In genomic region chr14:22649985-22650984, GRCm38 (mm10) we compare ENCODE assay signal across 8 mouse cellular contexts.
DNase-seq lines count a peak whose midpoint lies in the region; ATAC-seq lines count a peak whose summit lies in the region.

No protein-coding gene starts in this region.

- peak overlapping the region; percentile 30; the same call in 1 of the 2 replicates for H3K27ac ChIP-seq in hindbrain, embryonic 11.5 days (ENCODE audit: low read depth, low read length)
- H3K27ac ChIP-seq in hindbrain, embryonic 14.5 days, result no peak overlapping the region
- peak overlapping the region; percentile 67 for H3K27ac ChIP-seq in stomach, embryonic 15.5 days

- no peak overlapping the region for H3K4me3 ChIP-seq in hindbrain, embryonic 11.5 days (ENCODE audit: low read depth, low read length)
- H3K4me3 ChIP-seq in hindbrain, embryonic 14.5 days (replicated peaks; ENCODE audit: low read length), result no peak overlapping the region
- H3K4me3 ChIP-seq in stomach, embryonic 15.5 days (replicated peaks), result no peak overlapping the region

- DNase-seq in hindbrain, embryonic 11.5 days (ENCODE audit: low spot score), result peak; percentile 30
- no peak for DNase-seq in hindbrain, embryonic 14.5 days (ENCODE audit: low spot score)
- peak; percentile 16 to 21 for DNase-seq in heart, adult 9 months (ENCODE audit: low spot score in 2 of 2)
- DNase-seq in kidney, postnatal 25 days, result peak; percentile 44 to 70
- DNase-seq in retina, embryonic 14.5 days (ENCODE audit: low spot score), result no peak

- H3K4me1 ChIP-seq in hindbrain, embryonic 11.5 days (replicated peaks; ENCODE audit: control insufficient read depth, insufficient read depth, low read length), result peaks cover 7% of the 10 kb centered on the region; the same call in 1 of the 2 replicates
- H3K4me1 ChIP-seq in hindbrain, embryonic 14.5 days (replicated peaks; ENCODE audit: control insufficient read depth, insufficient read depth, low read length), result 0 out of 2 replicates have a peak, but pooled peaks cover 8% of the 10 kb centered on the region
- peaks cover 27% of the 10 kb centered on the region for H3K4me1 ChIP-seq in stomach, embryonic 15.5 days

- no peaks in the 10 kb centered on the region for H3K9me3 ChIP-seq in hindbrain, embryonic 11.5 days (ENCODE audit: control insufficient read depth, low read length)
- H3K9me3 ChIP-seq in hindbrain, embryonic 14.5 days (ENCODE audit: control insufficient read depth, low read length), result no peaks in the 10 kb centered on the region
- H3K9me3 ChIP-seq in stomach, embryonic 15.5 days, result no peaks in the 10 kb centered on the region

- no peak overlapping the region for H3K9ac ChIP-seq in hindbrain, embryonic 11.5 days (ENCODE audit: low read depth, low read length)
- H3K9ac ChIP-seq in hindbrain, embryonic 14.5 days, result no peak overlapping the region
- H3K9ac ChIP-seq in stomach, embryonic 15.5 days, result no peak overlapping the region

- H3K36me3 ChIP-seq in hindbrain, embryonic 11.5 days (ENCODE audit: control insufficient read depth, insufficient read depth, low read length), result no peaks in the 10 kb centered on the region
- no peaks in the 10 kb centered on the region for H3K36me3 ChIP-seq in hindbrain, embryonic 14.5 days (replicated peaks; ENCODE audit: control insufficient read depth, insufficient read depth)
- no peaks in the 10 kb centered on the region for H3K36me3 ChIP-seq in stomach, embryonic 15.5 days

- H3K4me2 ChIP-seq in hindbrain, embryonic 11.5 days (replicated peaks; ENCODE audit: low read depth, low read length), result no peak overlapping the region
- H3K4me2 ChIP-seq in hindbrain, embryonic 14.5 days (replicated peaks), result no peak overlapping the region
- H3K4me2 ChIP-seq in stomach, embryonic 15.5 days, result peak overlapping the region; percentile 30

- no peaks in the 10 kb centered on the region for H3K27me3 ChIP-seq in hindbrain, embryonic 11.5 days (ENCODE audit: control insufficient read depth, insufficient read depth, low read length)
- no peaks in the 10 kb centered on the region for H3K27me3 ChIP-seq in hindbrain, embryonic 14.5 days (ENCODE audit: control insufficient read depth, insufficient read depth, low read length)
- no peaks in the 10 kb centered on the region for H3K27me3 ChIP-seq in stomach, embryonic 15.5 days (replicated peaks)

- WGBS in hindbrain, embryonic 11.5 days, result 52% methylated on average over 17 of the region's 17 CpGs
- WGBS in hindbrain, embryonic 14.5 days, result 64% methylated on average over 17 of the region's 17 CpGs
- WGBS in stomach, embryonic 15.5 days, result 41% methylated on average over 17 of the region's 17 CpGs

- ATAC-seq in hindbrain, embryonic 11.5 days (ENCODE audit: low FRiP score), result peak; percentile 33; the same call in 1 of the 2 replicates
- no peak for ATAC-seq in hindbrain, embryonic 14.5 days (ENCODE audit: low FRiP score)
- ATAC-seq in stomach, embryonic 15.5 days (ENCODE audit: insufficient read depth, low FRiP score, low read depth), result peak; percentile 41
- no peak for ATAC-seq in CD4-positive, CD25-positive, alpha-beta regulatory T cell, adult 4 months
- ATAC-seq in erythroblast, adult 5-6 weeks (replicated peaks; ENCODE audit: low FRiP score, poor library complexity, severe bottlenecking), result no peak

Comparison
In these comparisons a context has a peak if more than half of its experiments do, and no peak if none do; other contexts are left out.
1. ATAC-seq: peak in hindbrain, embryonic 11.5 days (single experiment) and stomach, embryonic 15.5 days (single experiment); none in hindbrain, embryonic 14.5 days (single experiment), CD4-positive, CD25-positive, alpha-beta regulatory T cell, adult 4 months (single experiment) and erythroblast, adult 5-6 weeks (single experiment).
2. DNase-seq: peak in hindbrain, embryonic 11.5 days (single experiment), heart, adult 9 months (2 of 2) and kidney, postnatal 25 days (2 of 2); none in hindbrain, embryonic 14.5 days (single experiment) and retina, embryonic 14.5 days (single experiment).